18 mouse cellular contexts compared by ENCODE assay signal in the genomic region with DNA sequence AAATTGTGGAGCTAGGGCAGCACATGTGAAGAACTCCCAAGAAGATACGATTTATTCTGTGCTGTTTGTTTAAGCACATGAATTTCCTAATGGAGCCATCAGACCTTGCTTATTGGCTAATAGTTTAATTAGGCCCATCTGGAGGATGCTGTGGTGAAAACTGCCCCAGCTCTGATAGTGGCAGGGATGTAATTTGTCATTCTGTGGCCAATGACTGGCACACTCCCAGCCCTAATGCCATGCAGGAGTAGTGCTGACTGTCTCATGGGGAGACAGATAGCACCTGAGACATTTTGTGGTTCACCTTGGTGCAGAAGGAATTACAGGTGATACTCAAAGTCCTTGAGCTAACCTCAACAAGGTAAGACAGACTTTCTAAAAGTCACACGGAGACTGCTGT.
"Had no signal": no experiment of that assay in that cellular context is flagged by ENCODE, and none has a peak within 500 bp of the region (broad histone marks: within the 10 kb centered on the region; RNA-seq: fewer than 3 reads in every experiment).

No protein-coding gene starts in this region.

- H3K4me2 ChIP-seq: liver, embryonic 13.5 days; liver, embryonic 15.5 days; lung, embryonic 15.5 days; midbrain, embryonic 12.5 days; midbrain, embryonic 15.5 days; stomach, embryonic 15.5 days had no signal

- H3K4me3 ChIP-seq: liver, embryonic 13.5 days; liver, embryonic 15.5 days; lung, embryonic 15.5 days; megakaryocyte, embryonic 14.5 days; midbrain, embryonic 12.5 days; midbrain, embryonic 15.5 days; stomach, embryonic 15.5 days had no signal

- H3K9ac ChIP-seq: liver, embryonic 13.5 days; liver, embryonic 15.5 days; liver, postnatal 0 days; lung, embryonic 15.5 days; midbrain, embryonic 12.5 days; midbrain, embryonic 15.5 days; stomach, embryonic 15.5 days had no signal

- H3K4me1 ChIP-seq: liver, embryonic 13.5 days; liver, embryonic 15.5 days; lung, embryonic 15.5 days; megakaryocyte, embryonic 14.5 days; midbrain, embryonic 12.5 days; midbrain, embryonic 15.5 days; stomach, embryonic 15.5 days had no signal

- H3K36me3 ChIP-seq: liver, embryonic 13.5 days; liver, embryonic 15.5 days; lung, embryonic 15.5 days; midbrain, embryonic 12.5 days; midbrain, embryonic 15.5 days; stomach, embryonic 15.5 days had no signal

- H3K27me3 ChIP-seq: liver, embryonic 13.5 days; liver, embryonic 15.5 days; lung, embryonic 15.5 days; megakaryocyte, embryonic 14.5 days; midbrain, embryonic 12.5 days; midbrain, embryonic 15.5 days; stomach, embryonic 15.5 days had no signal

- H3K9me3 ChIP-seq: liver, embryonic 13.5 days; liver, embryonic 15.5 days; lung, embryonic 15.5 days; megakaryocyte, embryonic 14.5 days; midbrain, embryonic 12.5 days; midbrain, embryonic 15.5 days; stomach, embryonic 15.5 days had no signal

- H3K27ac ChIP-seq: liver, embryonic 13.5 days; liver, embryonic 15.5 days; lung, embryonic 15.5 days; macrophage; midbrain, embryonic 12.5 days; midbrain, embryonic 15.5 days; stomach, embryonic 15.5 days; stomach, postnatal 0 days had no signal

- ATAC-seq: liver, postnatal 0 days; lung, postnatal 0 days; midbrain, embryonic 15.5 days had no signal

- DNase-seq: liver, embryonic 13.5 days; liver, postnatal 0 days; lung, adult 2 months; lung, postnatal 14 days; lung, postnatal 36 days; right cerebral cortex, postnatal 14 days; thymus, adult 2 months; thymus, postnatal 25 days; thymus, postnatal 4 days had no signal
